Mouse (Mus musculus): ENCODE measurements around the gene Pcnx3.
A peak's percentile ranks its signal among the peaks of the same experiment; 100 is the strongest.

Gene Pcnx3

DNA sequence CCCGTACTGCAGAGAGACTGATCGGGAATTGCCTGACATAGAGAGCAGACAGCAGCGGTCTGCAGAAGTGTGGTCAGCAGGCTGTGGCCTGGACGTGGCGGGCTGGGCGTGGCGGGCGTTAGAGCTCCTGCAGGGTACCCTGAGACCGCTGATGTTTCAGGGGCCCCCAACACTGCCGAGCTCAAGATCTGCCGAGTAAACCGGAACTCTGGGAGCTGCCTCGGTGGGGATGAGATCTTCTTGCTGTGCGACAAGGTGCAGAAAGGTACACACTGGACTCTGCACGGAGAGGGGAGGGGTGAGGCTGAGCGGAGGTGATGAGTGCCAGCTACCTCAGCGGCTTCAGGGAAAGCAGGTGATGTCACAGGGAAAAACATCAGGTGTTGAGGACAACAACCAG is 47.7 kb downstream of the Pcnx3 start:
- no peak for DNase-seq (ENCODE audit: inconsistent ontology term)

- no peak for DNase-seq (ENCODE audit: inconsistent ontology term)
Observed at GRCm38 (mm10) chr19:5640339-5640738, 48.4 kb downstream of the Pcnx3 start.

DNA sequence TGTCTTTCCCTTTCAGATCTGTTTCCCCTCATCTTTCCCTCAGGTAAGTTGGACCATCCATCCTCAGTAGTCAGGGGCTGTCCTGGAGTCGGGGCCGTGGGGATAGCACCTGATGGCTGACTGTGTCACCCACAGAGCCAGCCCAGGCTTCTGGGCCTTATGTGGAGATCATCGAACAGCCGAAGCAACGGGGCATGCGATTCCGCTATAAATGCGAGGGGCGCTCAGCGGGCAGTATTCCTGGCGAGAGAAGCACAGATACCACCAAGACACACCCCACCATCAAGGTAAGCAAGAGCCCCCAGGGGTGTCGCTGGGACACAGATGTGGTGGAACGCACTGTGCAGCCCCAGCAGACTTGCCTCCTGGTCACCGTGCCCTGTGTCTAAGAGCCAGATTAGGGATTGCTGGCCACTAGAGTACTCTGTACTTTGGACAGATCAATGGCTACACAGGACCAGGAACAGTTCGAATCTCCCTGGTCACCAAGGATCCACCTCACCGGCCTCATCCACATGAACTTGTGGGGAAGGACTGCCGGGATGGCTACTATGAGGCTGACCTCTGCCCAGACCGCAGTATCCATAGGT is 50.2 kb downstream of the Pcnx3 start:
- DNase-seq (ENCODE audit: inconsistent ontology term), result no peak

DNA sequence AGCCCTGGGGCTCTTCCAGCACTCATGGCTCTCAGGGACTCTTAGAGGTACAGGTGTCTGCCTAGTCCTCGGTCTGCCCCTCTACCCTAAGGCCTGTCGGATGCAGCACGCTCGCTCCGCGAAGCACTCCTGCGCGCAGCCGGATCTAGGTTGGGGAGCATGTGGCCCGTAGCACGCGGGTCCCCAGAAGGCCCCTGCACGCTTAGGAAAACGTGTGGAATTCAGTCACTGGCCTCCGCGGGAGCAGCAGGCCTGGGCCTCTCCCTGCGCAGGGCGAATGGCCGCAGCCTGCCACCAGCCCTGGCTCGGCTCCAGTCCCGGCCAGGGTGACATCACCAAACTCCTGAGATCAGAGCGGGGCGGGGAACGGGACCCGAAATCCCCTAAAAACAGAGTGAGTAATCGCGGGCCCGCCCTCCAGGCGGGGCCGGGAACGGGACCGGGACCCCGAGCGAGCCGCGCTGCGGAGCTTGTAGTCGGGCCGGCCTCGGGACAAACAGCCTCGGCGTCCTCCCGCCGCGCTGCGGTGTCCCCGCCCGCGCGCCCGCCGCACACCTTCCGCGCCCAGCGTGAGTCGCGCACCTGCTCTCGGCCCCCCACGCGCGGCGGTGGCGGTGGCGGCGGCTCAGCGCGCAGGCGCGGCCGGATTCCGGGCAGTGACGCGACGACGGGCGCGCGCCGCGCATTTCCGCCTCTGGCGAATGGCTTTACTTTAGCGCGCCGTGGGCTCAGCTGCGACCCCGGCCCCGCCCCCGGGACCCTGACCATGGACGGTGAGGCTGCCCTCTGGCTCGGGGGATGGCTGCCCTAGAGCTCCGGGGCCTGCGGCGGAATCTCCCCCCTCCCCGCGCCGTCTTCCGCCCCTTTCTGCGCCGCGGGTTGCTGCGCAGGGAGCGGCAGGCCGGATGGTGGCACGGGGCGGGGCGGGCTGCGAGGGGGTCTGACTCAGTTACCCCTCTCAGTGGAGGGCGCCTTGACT is 51.4 kb downstream of the Pcnx3 start, which contains the start of gene Rela:
Gene Rela, plus strand, starts transcription at position 415 of the 979 bp plus-strand sequence.
- DNase-seq (ENCODE audit: inconsistent ontology term), result peak; percentile 99

GRCm38 (mm10) chr19:5636571-5637041 is 52.1 kb downstream of the Pcnx3 start:
- no peak for DNase-seq (ENCODE audit: inconsistent ontology term)

DNA sequence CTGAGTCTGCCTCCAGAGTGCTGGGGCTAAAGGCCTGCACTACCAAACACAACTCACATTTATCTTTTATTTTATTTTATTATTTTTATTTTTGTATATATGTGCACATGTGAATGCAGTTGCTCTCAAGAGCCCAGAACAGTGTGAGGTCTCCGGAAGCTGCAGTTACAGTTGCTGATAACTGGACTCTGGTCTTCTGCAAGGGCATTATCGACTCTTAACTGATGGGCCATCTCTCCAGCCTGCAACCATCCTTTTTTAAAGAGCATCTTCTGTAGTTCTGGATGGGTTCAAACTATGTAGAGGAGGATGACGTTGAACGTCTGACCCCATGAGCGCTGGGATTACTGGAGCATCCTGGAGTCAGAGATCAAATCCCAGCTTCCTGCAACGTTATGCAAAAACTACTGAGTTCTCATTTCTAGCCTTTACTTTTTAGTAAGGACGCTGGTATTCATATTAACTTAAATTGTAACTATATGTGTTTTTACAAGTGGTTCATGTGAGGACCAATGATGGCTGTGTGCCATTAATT is 52.6 kb downstream of the Pcnx3 start:
- DNase-seq (ENCODE audit: inconsistent ontology term), result no peak

DNA sequence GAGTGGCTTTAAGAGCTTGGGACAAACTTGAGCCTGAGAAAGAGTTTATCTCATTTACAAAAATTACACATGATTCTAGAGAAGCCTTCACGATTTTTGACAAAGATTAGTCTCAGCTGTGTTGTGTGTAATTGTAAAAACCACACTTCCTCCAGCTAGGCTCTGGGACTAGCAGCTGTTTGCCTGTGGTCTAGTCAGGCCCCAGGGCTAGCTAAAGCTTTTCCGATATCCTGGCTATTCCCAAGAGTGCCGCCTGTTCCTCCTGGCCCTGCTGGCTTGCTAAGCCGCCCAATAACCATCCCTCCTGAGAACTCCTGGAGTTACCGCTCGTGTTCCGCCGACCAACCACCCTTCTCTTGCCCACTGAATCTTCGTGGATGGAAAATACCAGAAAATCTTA is 56.6 kb downstream of the Pcnx3 start:
- no peak for DNase-seq (ENCODE audit: inconsistent ontology term)

- no peak for DNase-seq (ENCODE audit: inconsistent ontology term)
Observed at GRCm38 (mm10) chr19:5629907-5630306, 58.8 kb downstream of the Pcnx3 start.

DNA sequence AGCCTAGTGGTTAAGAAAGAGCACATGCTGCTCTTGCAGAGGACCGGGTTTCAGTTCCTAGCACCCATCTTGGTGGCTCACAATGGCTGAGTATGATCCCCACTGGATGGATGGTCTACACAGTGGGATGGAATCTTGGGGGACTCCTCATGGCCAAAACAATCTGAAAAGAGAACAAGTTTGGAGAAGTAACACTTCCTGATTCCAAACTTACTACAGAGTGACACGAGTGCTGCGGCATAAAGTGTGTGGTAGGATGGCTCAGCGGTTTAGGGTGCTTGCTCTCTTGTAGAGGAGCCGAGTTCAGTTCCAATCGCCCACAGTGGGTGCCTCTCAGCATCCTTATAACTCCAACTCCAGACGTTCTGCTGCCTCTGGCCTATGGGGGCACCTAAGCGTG is 63.4 kb downstream of the Pcnx3 start:
- DNase-seq (ENCODE audit: inconsistent ontology term), result no peak

- DNase-seq (ENCODE audit: inconsistent ontology term), result no peak
Observed at GRCm38 (mm10) chr19:5621884-5622283, 66.8 kb downstream of the Pcnx3 start.

GRCm38 (mm10) chr19:5620007-5620406 is 68.7 kb downstream of the Pcnx3 start:
- no peak for DNase-seq (ENCODE audit: inconsistent ontology term)

DNA sequence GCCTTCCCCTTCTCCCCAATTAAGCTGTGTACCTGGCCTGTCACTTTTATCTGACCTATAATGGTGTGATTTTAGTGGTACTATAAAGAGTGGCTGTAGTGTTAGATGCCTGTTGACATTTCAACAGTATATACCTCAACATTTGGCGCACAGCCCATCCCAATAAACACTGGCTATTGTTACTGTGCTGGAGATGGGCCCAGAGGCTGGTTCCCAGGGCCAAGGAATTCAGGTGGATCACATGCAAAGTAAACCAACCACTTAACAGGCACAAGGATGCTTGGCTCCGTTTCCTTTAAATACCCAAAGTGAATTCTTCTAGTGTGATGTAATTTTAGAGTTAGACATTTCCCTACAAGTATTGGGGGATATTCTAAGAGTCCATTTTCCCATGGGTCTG is 73.8 kb downstream of the Pcnx3 start:
- peak; percentile 35 for DNase-seq (ENCODE audit: inconsistent ontology term)
